In genomic region chr15:62292876-62293275, GRCm38 (mm10) we compare ENCODE assay signal across 11 mouse cellular contexts.
"Had no signal": no experiment of that assay in that cellular context is flagged by ENCODE, and none has a peak within 500 bp of the region (broad histone marks: within the 10 kb centered on the region; RNA-seq: fewer than 3 reads in every experiment).

No protein-coding gene starts in this region.

- H3K27me3 ChIP-seq: liver, embryonic 15.5 days; midbrain, embryonic 13.5 days; neural tube, embryonic 15.5 days had no signal

- DNase-seq: kidney, postnatal 10 days; lung, adult 2 months; lung, postnatal 36 days; right cerebral cortex, adult 18-20 months; right cerebral cortex, postnatal 25 days; thymus, postnatal 36 days had no signal

- H3K4me3 ChIP-seq: left cerebral cortex, adult 2 months; limb, embryonic 10.5 days; liver, embryonic 15.5 days; midbrain, embryonic 13.5 days; neural tube, embryonic 15.5 days had no signal

- H3K27ac ChIP-seq: left cerebral cortex, adult 2 months; limb, embryonic 10.5 days; liver, embryonic 15.5 days; midbrain, embryonic 13.5 days; neural tube, embryonic 15.5 days had no signal

- H3K36me3 ChIP-seq: limb, embryonic 10.5 days; liver, embryonic 15.5 days; midbrain, embryonic 13.5 days; neural tube, embryonic 15.5 days had no signal
